Mouse (Mus musculus): ENCODE measurements around the gene Ifitm10.

Gene Ifitm10

GRCm38 (mm10) chr7:142278183-142278582 lies 95.4 kb downstream of the Ifitm10 start:
- intact Hi-C loops (cut with DNase I): loop anchor here (1.0 kb wide), 1 partner anchor 15 kb away; no protein-coding TSS in a partner anchor
